Mouse (Mus musculus): ENCODE data around the gene Aen. TPM values are rescaled to one million over a fixed set of nuclear protein-coding genes. Genes with fewer than 3 reads are reported as not detected.

The Aen gene
- polyA plus RNA-seq, 1 experiment from 2014 or later, result 58.1 TPM

DNA sequence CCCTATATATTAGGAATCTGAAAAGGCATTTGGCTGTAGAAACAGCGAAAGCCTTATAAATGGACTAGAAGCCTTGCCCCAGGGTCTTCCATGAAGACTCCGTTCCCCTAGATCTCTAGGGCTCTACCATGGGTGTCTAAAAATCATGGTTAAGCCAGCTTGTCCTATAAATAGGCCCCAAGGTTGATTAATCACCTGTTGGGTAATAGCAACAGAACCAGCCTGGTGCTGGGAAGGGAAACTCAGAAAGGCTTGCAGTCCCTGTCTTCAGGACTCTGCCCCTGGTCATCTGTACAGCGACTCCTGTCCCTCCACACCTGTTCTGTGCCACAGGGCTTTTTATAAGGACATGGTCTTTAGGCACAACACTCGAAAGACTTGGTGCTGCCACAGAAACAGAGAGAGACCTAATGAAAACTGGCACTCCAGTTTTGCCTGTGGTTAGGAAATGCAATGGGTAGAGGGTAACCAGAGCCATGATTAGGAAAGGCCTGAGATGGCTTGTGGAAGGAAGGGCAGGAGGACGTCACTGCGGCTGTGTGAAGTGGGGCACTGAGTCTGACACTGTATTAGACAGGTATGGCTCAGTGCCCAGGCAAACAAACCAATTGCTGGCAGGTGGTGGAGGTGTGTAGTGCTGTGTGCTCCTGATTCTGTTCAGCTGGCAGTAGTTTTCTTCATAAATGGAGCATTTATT is 7.7 kb downstream of the Aen start:
- Histone ChIP-seq H3K27me3 (no peaks in the 10 kb centered on the region), H3K4me1 (replicated peaks) (peaks cover under 1% of the 10 kb centered on the region; the same call in 1 of the 2 replicates), H3K4me3 (no peak overlapping the region), H3K36me3 (peaks cover 16% of the 10 kb centered on the region; the same call in 1 of the 2 replicates), H3K4me2 (no peak overlapping the region), H3K27ac (replicated peaks) (no peak overlapping the region), H3K9me3 (no peaks in the 10 kb centered on the region), H3K9ac (no peak overlapping the region)
- ATAC-seq (ENCODE audit: low FRiP score, low read depth), result no peak
- 91% methylated on average over 6 of the region's 6 CpGs for WGBS

- ATAC-seq (ENCODE audit: low FRiP score, low read depth), result no peak
- Histone ChIP-seq H3K27ac (replicated peaks) (no peak overlapping the region), H3K4me2 (no peak overlapping the region), H3K4me1 (replicated peaks) (no peaks in the 10 kb centered on the region), H3K4me3 (no peak overlapping the region), H3K9me3 (no peaks in the 10 kb centered on the region), H3K27me3 (no peaks in the 10 kb centered on the region), H3K36me3 (peaks cover 16% of the 10 kb centered on the region; the same call in 1 of the 2 replicates), H3K9ac (no peak overlapping the region)
- 92% methylated on average over 2 of the region's 2 CpGs for WGBS
Measured at GRCm38 (mm10) chr7:78904175-78904574, 8.5 kb downstream of the Aen start.

DNA sequence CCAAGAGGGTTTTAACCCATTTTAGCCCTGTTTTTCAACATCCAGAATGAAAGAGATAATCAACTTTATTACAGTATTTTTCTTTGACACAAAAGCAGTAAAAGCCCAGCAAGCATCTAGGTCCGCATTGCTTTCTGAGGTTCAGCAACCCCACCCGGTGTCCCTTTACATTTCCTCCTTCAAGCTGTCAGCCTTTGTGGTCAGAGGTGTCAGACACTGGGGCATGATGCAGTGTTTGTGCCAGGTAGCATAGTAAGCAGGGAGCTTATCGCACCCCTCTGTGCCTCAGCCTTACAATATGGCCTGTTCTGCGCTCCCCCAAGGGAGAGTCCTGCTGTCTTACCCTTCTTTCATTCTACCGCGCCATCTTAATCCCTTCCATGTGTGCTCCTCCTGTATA is 13.4 kb downstream of the Aen start:
- no peaks in the 10 kb centered on the region for H3K9me3 ChIP-seq
- 91% methylated on average over 6 of the region's 6 CpGs for WGBS
- no peak overlapping the region for H3K4me3 ChIP-seq
- no peak overlapping the region for H3K27ac ChIP-seq (replicated peaks)
- H3K4me1 ChIP-seq (replicated peaks), result peaks cover 15% of the 10 kb centered on the region; the same call in 1 of the 2 replicates
- H3K9ac ChIP-seq, result no peak overlapping the region
- ATAC-seq (ENCODE audit: low FRiP score, low read depth), result no peak
- H3K36me3 ChIP-seq, result peaks cover 9% of the 10 kb centered on the region; the same call in 1 of the 2 replicates
- no peaks in the 10 kb centered on the region for H3K27me3 ChIP-seq
- H3K4me2 ChIP-seq, result no peak overlapping the region

DNA sequence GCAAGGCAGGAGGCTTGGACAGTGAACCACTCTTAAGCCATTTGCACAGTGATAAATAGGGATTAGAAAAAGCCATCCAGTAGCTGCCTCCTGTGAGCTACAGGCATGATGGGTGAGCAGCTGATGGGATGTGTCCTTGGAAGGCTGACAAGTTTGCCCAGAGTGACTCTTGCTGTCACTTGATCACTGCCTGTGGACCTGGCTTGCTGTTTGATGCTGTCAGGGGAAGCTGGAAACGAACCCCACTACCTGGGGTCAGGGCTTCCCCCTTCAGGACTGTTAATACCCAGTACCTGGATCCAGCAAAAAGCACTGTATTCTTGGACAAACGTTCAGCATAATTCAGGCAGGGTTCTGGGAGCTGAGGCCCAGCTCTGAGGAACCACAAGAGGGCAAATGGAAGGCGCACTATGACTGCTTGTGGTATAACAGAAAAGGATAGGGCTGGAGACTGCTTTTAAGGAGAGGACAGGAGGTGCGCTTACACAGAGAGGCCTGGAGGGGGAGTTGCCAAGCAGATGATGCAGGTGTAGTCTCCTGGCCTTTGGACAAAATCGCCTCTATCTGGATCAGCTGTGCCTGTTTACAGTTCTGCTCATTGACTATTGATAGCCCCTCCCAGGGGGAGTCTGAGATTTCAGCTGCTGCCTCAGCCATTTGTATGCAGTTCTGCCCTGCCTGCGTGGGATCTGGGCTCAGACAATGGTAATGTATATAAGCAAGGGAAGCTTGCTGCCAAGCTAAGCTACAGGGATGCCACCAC is 14.9 kb downstream of the Aen start:
- Histone ChIP-seq H3K9ac (no peak overlapping the region), H3K4me3 (no peak overlapping the region), H3K4me1 (replicated peaks) (peaks cover 15% of the 10 kb centered on the region; the same call in 1 of the 2 replicates), H3K4me2 (no peak overlapping the region), H3K27ac (replicated peaks) (no peak overlapping the region), H3K9me3 (no peaks in the 10 kb centered on the region), H3K36me3 (peaks cover 9% of the 10 kb centered on the region; the same call in 1 of the 2 replicates), H3K27me3 (no peaks in the 10 kb centered on the region)
- WGBS, result 44% methylated on average over 6 of the region's 6 CpGs
- no peak for ATAC-seq (ENCODE audit: low FRiP score, low read depth)

- H3K4me2 ChIP-seq, result no peak overlapping the region
- peaks cover 15% of the 10 kb centered on the region; the same call in 1 of the 2 replicates for H3K4me1 ChIP-seq (replicated peaks)
- H3K36me3 ChIP-seq, result peaks cover 9% of the 10 kb centered on the region; the same call in 1 of the 2 replicates
- ATAC-seq (ENCODE audit: low FRiP score, low read depth), result no peak
- WGBS, result 87% methylated on average over 4 of the region's 4 CpGs
- no peaks in the 10 kb centered on the region for H3K9me3 ChIP-seq
- H3K9ac ChIP-seq, result no peak overlapping the region
- H3K4me3 ChIP-seq, result no peak overlapping the region
- H3K27me3 ChIP-seq, result no peaks in the 10 kb centered on the region
- H3K27ac ChIP-seq (replicated peaks), result no peak overlapping the region
Measured at GRCm38 (mm10) chr7:78911209-78911608, 15.6 kb downstream of the Aen start.

DNA sequence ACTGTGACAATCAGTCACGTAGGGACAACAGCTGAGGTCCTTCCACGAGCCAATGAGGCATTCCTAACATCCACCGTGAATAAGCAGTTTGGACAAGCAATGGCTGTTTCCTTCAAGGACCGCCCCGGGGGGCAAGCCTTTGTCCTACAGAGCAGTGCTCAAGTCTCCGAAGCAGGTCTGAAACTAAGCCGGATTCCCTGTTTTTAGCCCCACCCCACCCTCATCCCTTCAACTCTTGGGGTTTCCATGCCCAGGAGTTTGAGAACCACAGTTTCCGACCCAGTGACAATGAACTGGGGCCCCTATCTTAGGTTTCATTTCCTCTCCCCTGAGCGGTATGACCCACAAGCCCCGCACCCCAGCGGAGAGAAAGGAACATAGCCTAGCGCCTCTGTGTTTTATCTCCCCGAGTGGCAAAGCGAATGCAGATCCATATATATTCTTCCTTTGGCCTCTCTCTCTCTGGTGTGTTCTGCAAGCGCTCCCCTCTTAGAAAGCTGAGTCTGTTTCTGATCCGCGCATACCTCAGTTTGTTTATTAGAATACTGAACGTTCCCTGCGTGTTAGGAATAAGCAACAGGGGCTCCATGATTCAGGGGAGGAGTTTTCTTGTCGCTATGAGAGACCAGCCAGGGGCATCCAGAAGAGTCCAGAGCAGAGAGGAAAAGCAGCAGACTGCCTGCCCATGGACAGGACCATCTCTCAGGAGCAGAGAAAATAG is 16.8 kb downstream of the Aen start:
- no peak for ATAC-seq (ENCODE audit: low FRiP score, low read depth)
- Histone ChIP-seq H3K4me2 (peak overlapping the region; percentile 46), H3K36me3 (no peaks in the 10 kb centered on the region), H3K27ac (replicated peaks) (no peak overlapping the region; the same call in 1 of the 2 replicates), H3K9me3 (no peaks in the 10 kb centered on the region), H3K9ac (no peak overlapping the region), H3K4me1 (replicated peaks) (peaks cover 15% of the 10 kb centered on the region; the same call in 1 of the 2 replicates), H3K4me3 (no peak overlapping the region), H3K27me3 (no peaks in the 10 kb centered on the region)
- whole genome bisulfite sequencing, result 11% methylated on average over 20 of the region's 20 CpGs

GRCm38 (mm10) chr7:78912974-78913474 is 17.4 kb downstream of the Aen start, which contains the start of gene Isg20:
Isg20 (plus strand) TSS chr7:78913424.
- no peaks in the 10 kb centered on the region for H3K36me3 ChIP-seq
- H3K27me3 ChIP-seq, result no peaks in the 10 kb centered on the region
- ATAC-seq (ENCODE audit: low FRiP score, low read depth), result no peak
- no peak within 1 kb of the TSS for H3K4me3 ChIP-seq
- H3K4me2 ChIP-seq, result peak within 1 kb of the TSS; percentile 46
- no peaks in the 10 kb centered on the region for H3K9me3 ChIP-seq
- H3K4me1 ChIP-seq (replicated peaks), result peaks cover 15% of the 10 kb centered on the region; the same call in 1 of the 2 replicates
- no peak within 1 kb of the TSS for H3K9ac ChIP-seq
- H3K27ac ChIP-seq (replicated peaks), result no peak within 1 kb of the TSS; the same call in 1 of the 2 replicates
- 60% methylated on average over 5 of the region's 5 CpGs for WGBS

DNA sequence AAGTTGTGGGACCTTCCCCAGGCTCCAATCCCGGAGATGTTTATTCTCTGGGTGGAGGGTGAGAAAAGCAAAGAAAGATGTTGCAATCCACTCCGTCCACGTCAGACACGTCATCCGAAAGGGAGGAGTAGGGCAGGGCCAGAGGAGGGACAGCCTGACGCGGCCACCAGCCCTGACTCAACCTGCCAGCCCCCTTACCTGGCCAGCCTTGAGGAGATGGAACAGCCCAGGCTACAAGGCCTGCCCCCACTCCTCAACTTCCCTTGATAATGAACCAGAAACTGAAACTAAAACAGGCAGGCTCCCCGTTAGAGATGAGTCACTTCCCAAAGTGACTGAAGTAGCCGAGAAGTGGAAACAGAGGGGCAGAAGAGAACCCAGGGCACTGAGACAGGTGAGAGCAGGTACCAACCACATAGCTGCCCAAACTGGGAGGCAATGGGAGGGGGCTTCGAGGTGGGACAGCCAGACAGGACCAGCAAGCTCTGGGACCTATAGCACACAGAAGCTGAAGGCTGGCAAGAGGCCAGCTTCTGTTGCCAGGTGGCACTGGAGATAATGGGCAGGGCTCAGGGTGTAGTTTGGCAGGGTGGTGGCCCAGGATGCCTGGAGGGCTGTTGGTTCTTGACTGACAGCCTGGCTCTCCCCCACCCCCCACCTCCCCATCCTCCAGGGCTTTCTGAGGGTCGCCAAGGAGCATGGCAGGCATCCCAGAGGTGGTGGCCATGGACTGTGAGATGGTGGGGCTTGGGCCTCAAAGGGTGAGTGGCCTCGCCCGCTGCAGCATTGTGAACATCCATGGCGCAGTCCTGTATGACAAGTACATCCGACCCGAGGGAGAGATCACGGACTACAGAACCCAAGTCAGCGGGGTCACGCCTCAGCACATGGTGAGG is 18.2 kb downstream of the Aen start:
- no peaks in the 10 kb centered on the region for H3K36me3 ChIP-seq
- H3K4me1 ChIP-seq (replicated peaks), result peaks cover 15% of the 10 kb centered on the region; the same call in 1 of the 2 replicates
- H3K9ac ChIP-seq, result no peak overlapping the region
- no peaks in the 10 kb centered on the region for H3K27me3 ChIP-seq
- 79% methylated on average over 19 of the region's 19 CpGs for WGBS
- H3K9me3 ChIP-seq, result no peaks in the 10 kb centered on the region
- ATAC-seq (ENCODE audit: low FRiP score, low read depth), result no peak
- no peak overlapping the region for H3K4me2 ChIP-seq
- H3K4me3 ChIP-seq, result no peak overlapping the region
- H3K27ac ChIP-seq (replicated peaks), result no peak overlapping the region

DNA sequence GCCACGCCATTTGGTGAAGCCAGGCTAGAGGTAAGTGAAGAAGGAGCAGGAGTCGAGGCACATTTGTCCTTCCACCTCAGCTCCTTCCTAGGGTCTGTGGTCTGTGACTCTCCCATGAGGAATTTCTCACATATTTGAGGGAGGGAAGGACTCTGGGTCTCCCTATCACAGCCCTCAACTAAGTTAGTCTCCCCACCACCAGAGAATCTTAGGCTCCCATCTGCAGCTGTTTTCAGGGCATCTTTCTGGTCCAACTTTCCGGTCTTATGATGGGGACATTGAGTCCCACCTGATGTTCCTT is 18.8 kb downstream of the Aen start:
- Histone ChIP-seq H3K9ac (no peak overlapping the region), H3K4me2 (no peak overlapping the region), H3K4me1 (replicated peaks) (peaks cover 15% of the 10 kb centered on the region; the same call in 1 of the 2 replicates), H3K27me3 (no peaks in the 10 kb centered on the region), H3K36me3 (no peaks in the 10 kb centered on the region), H3K9me3 (no peaks in the 10 kb centered on the region), H3K4me3 (no peak overlapping the region), H3K27ac (replicated peaks) (no peak overlapping the region)
- ATAC-seq (ENCODE audit: low FRiP score, low read depth), result no peak
- WGBS, result 97% methylated on average over 3 of the region's 3 CpGs

DNA sequence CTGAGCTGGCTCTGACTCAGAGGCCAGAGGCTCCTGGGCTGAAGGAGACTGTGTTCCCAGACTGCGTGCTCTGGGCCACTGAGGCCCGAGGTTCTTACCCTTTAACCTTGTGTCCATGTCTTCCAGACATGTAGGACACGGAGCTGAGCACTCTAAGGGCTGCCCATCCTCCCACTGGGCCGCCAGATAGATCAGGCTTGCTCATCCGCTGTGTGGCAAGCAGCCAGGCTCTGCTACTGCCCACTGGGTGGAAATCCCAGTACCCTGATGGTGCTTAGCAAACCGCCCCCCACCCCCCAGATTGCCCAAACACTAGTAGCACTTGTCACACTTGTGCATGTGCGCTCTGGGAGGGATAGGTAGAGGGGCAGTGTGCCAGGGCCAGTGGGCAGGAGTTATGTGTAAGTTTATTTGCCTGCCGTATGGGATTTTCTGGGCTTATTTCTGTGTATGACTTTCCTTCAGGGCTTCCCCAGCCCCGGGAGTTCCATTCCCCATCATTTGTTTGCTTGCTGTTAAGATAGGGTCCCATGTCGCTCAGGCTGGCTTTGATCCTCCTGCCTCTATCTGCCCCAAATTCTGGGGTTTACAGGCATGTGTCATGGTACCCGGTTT is 19.3 kb downstream of the Aen start:
- no peak for ATAC-seq (ENCODE audit: low FRiP score, low read depth)
- H3K9me3 ChIP-seq, result no peaks in the 10 kb centered on the region
- no peaks in the 10 kb centered on the region for H3K27me3 ChIP-seq
- no peak overlapping the region for H3K4me2 ChIP-seq
- H3K27ac ChIP-seq (replicated peaks), result no peak overlapping the region
- H3K36me3 ChIP-seq, result no peaks in the 10 kb centered on the region
- H3K4me3 ChIP-seq, result no peak overlapping the region
- WGBS, result 89% methylated on average over 11 of the region's 11 CpGs
- H3K4me1 ChIP-seq (replicated peaks), result peaks cover 15% of the 10 kb centered on the region; the same call in 1 of the 2 replicates
- no peak overlapping the region for H3K9ac ChIP-seq

DNA sequence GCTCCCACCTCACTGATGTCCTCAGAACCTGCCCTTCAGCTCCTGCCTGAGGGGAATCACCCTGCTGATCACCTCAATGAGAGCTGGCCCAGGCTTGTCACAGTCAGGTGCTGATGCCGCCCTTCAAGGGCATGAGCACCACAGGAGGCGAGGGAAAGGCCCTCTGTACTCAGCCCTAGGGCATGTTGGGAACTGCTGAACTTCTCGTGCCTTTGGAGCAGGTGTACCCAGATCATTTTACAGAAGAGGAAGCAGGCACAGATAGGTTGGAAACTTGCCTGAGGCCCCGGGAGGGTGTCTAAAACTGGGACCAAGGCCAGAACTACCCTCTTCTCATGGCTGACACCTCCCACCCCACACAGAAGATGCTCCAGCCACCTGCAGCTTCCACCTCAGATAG is 23.0 kb downstream of the Aen start:
- ATAC-seq (ENCODE audit: low FRiP score, low read depth), result no peak
- Histone ChIP-seq H3K9ac (no peak overlapping the region), H3K4me2 (no peak overlapping the region), H3K9me3 (no peaks in the 10 kb centered on the region), H3K27ac (replicated peaks) (no peak overlapping the region), H3K4me1 (replicated peaks) (0 out of 2 replicates have a peak, but pooled peaks cover 2% of the 10 kb centered on the region), H3K4me3 (no peak overlapping the region), H3K27me3 (no peaks in the 10 kb centered on the region), H3K36me3 (no peaks in the 10 kb centered on the region)
- WGBS, result 56% methylated on average over 4 of the region's 4 CpGs

Data from hindbrain, embryonic 15.5 days (tissue).